Mouse (Mus musculus): ENCODE measurements around the gene Slc45a2. TPM values are rescaled to one million over a fixed set of nuclear protein-coding genes. Genes with fewer than 3 reads are reported as not detected.

Slc45a2 gene
- total RNA-seq, 4 experiments from 2014 or later: not detected

- no peak for DNase-seq (ENCODE audit: low spot score in 2 of 2)
These were observed 65.1 kb downstream of the Slc45a2 start for GRCm38 (mm10) chr15:11065528-11066171.

- DNase-seq (ENCODE audit: low spot score in 2 of 2): no peak
These were observed 65.8 kb downstream of the Slc45a2 start for GRCm38 (mm10) chr15:11066299-11066698.

GRCm38 (mm10) chr15:11067891-11068290, 67.4 kb downstream of the Slc45a2 start:
- DNase-seq (ENCODE audit: low spot score in 2 of 2): no peak

GRCm38 (mm10) chr15:11075726-11076361, 75.3 kb downstream of the Slc45a2 start:
- DNase-seq (ENCODE audit: low spot score in 2 of 2): no peak

Other genes with a start within 250 kb of the Slc45a2 start
- gene C1qtnf3, start 48.4 kb upstream of the Slc45a2 start, total RNA-seq (2022): under 1 TPM in 1 of 4 experiments, not detected in 3; 0.26 TPM
- 10 to 100 TPM in 3 of 4 experiments, 1 to 10 TPM in 1; 8.4 to 16.4 (median 11.4) TPM for gene Amacr, start 19.0 kb upstream of the Slc45a2 start, total RNA-seq (2022)
- 1 to 10 TPM; 4.5 to 5.0 (median 4.8) TPM for gene Rxfp3, start 37.3 kb downstream of the Slc45a2 start, total RNA-seq (2022)
- gene Adamts12, start 64.1 kb downstream of the Slc45a2 start, total RNA-seq (2022): under 1 TPM; 0.39 to 0.57 (median 0.47) TPM